Mouse (Mus musculus): ENCODE measurements around the gene Dctn3.
"Not testable (repeated sequence)": the region's sequence is repeated elsewhere in the genome, so short reads cannot be mapped to it uniquely, and the experiment has no call there.

DNA sequence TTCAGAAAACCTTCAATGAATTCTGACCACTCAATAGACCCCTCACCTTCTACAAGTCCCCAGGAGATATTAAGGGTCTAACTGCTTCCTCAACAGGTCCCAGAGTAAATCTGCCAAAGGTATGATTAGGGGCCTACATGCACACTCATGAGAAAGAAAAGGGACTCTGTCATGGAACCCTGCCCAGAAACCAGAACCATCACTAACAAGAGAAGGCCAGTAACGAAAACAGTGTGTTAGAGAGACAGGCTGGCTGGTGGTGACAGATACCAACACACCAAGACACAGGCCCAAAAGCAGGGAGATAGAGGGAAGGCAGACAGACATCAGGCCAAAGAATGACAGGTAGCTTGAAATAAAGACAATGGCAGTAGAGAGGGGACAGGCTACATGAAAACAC lies 34.4 kb downstream of the Dctn3 start:
- TF ChIP-seq POLR2A (IDR thresholded peaks at IDR 0.05; ENCODE audit: insufficient read length, low read depth); MYOG (IDR thresholded peaks at IDR 0.05; ENCODE audit: control insufficient read depth in 1 of 3, insufficient read depth in 1 of 3, insufficient read length in 2 of 3, low read depth in 2 of 3); MAX (IDR thresholded peaks at IDR 0.05; ENCODE audit: low read depth); POLR2AphosphoS2 (IDR thresholded peaks at IDR 0.05; ENCODE audit: insufficient read length, low read depth); CEBPB (IDR thresholded peaks at IDR 0.05; ENCODE audit: insufficient read depth, poor library complexity, severe bottlenecking); E2F4 (IDR thresholded peaks at IDR 0.05; ENCODE audit: insufficient read depth); SRF (IDR thresholded peaks at IDR 0.05; ENCODE audit: control insufficient read depth, insufficient read length, low read depth): not testable (repeated sequence)
